Mouse (Mus musculus) stomach, postnatal 0 days (tissue): Measurements from ENCODE around the gene Btbd9. TPM values are rescaled to one million over a fixed set of nuclear protein-coding genes. Genes with fewer than 3 reads are reported as not detected.
"Not testable (repeated sequence)": the region's sequence is repeated elsewhere in the genome, so short reads cannot be mapped to it uniquely, and the experiment has no call there.

Experiments used
- ATAC-seq: fragments of 200-750 bp; cut with Nextera tagmentation; 2 replicates; pipeline ENCODE4 v1.8.0; 2017; ENCODE audit not compliant: low FRiP score, low TSS enrichment
- DNase-seq: peaks from one replicate; pipeline ENCODE4 v3.0.0-alpha.2; 2016; ENCODE audit warnings: low spot score
- H3K27ac ChIP-seq: fragments of 300-500 bp; sonication (generic); replicated peaks from 2 replicates; pipeline ENCODE4 v1.5.1; 2014; ENCODE audit warnings: mild to moderate bottlenecking, control low read depth
- H3K27me3 ChIP-seq: fragments of 300-500 bp; sonication (generic); 2 replicates; pipeline ENCODE4 v1.6.1; 2014; ENCODE audit warnings: low read length; ENCODE audit not compliant: control insufficient read depth, insufficient read depth
- H3K36me3 ChIP-seq: fragments of 300-500 bp; sonication (generic); 2 replicates; pipeline ENCODE4 v1.6.1; 2014; ENCODE audit warnings: low read length, mixed read lengths; ENCODE audit not compliant: control insufficient read depth, insufficient read depth
- H3K4me1 ChIP-seq: fragments of 300-500 bp; sonication (generic); replicated peaks from 2 replicates; pipeline ENCODE4 v1.6.1; 2014; ENCODE audit warnings: antibody characterized with exemption; ENCODE audit not compliant: control insufficient read depth, insufficient read depth
- H3K4me2 ChIP-seq: fragments of 300-500 bp; sonication (generic); replicated peaks from 2 replicates; pipeline ENCODE4 v1.6.1; 2014; ENCODE audit warnings: low read depth, mild to moderate bottlenecking, control low read depth, moderate library complexity
- H3K4me3 ChIP-seq: fragments of 300-500 bp; sonication (generic); 2 replicates; pipeline ENCODE4 v1.5.1; 2014; ENCODE audit warnings: low read depth, low read length, control low read depth
- H3K9ac ChIP-seq: fragments of 300-500 bp; sonication (generic); 2 replicates; pipeline ENCODE4 v1.6.1; 2014; ENCODE audit warnings: mild to moderate bottlenecking, low read length, control low read depth, mixed read lengths
- H3K9me3 ChIP-seq: fragments of 300-500 bp; sonication (generic); 2 replicates; pipeline ENCODE4 v1.6.1; 2016; ENCODE audit warnings: low read length; ENCODE audit not compliant: control insufficient read depth
- CTCF ChIP-seq: IDR thresholded peaks from 2 replicates; pipeline ENCODE4 v1.5.1; 2016; ENCODE audit warnings: antibody characterized with exemption, low read depth, mild to moderate bottlenecking, moderate library complexity
- EP300 ChIP-seq: optimal IDR thresholded peaks from 2 replicates; pipeline ENCODE3; 2016; ENCODE audit warnings: antibody characterized with exemption
- WGBS: fragments of 180-500 bp; shearing (Covaris S2); extraction: QIAGEN DNeasy Blood & Tissue Kit; methylation state at CpG from one replicate; pipeline ENCODE4 v1.1.7; 2014; 5-methylcytosine and 5-hydroxymethylcytosine counted together
- polyA plus RNA-seq: library from polyadenylated mRNA; unstranded; fragments of >200 nt; fragmentation: Nextera tagmentation; extraction: Ambion mirVana; gene quantifications from 2 replicates; pipeline ENCODE4 v1.2.1, GENCODE M21; 2015

Gene Btbd9
- polyA plus RNA-seq, 1 experiment from 2014 or later, result 34.6 TPM

DNA sequence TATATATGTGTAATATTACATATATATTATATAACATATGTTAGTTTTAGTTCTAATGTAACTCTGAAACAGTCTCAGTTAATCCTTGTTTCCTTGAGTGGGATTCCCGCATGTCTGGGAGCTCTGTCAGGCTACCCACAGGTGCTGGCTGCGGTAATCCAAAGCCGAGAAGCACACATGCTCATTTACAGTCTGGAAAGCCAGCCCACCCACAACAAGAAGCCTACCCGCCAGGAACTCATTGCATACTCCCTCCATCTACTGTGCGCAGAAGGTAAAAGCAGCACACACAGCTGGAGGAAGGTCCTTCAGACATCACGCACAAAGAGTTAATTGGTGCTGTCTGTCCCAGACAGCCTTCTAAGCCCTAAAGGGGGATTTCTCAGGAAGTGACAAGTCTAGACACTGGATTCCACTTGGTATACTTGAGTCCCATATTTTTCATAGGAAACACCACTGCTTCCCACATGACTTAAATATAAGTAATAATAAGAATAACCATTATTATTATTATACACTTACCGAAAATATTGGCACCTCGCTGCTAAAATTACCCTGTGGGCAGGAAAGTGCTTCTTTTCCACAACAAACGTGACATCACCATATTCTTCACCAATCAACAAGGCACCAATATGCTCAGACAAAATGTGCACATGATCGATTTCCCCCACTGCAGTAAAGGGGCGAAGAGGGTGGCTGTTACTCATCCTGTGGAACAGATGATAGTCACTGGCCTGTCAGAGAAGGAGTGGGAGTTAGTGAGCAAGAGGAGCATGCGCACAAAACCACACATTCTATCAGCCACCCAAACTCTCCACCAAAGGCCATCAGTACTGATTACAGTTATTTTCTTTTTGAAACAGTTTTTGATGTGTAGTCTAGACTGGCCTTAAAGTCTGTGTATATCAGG lies 46.4 kb downstream of the Btbd9 start:
- no peak for TF ChIP-seq EP300
- no peak for TF ChIP-seq CTCF
- 74% methylated on average over 12 of the region's 12 CpGs for WGBS

GRCm38 (mm10) chr17:30525405-30526295 lies 50.6 kb downstream of the Btbd9 start:
- Histone ChIP-seq H3K27ac (no peak overlapping the region), H3K9me3 (no peaks in the 10 kb centered on the region), H3K9ac (no peak overlapping the region), H3K36me3 (0 out of 2 replicates have a peak, but pooled peaks cover 2% of the 10 kb centered on the region), H3K27me3 (no peaks in the 10 kb centered on the region), H3K4me3 (no peak overlapping the region), H3K4me2 (no peak overlapping the region), H3K4me1 (no peaks in the 10 kb centered on the region)
- DNase-seq (no peak), ATAC-seq (no peak; the same call in 1 of the 2 replicates)
- WGBS, result 35% methylated on average over 6 of the region's 6 CpGs
- TF ChIP-seq EP300, result no peak
- no peak for TF ChIP-seq CTCF

More for the DNA sequence above, 46.4 kb downstream of the Btbd9 start:
- Histone ChIP-seq H3K4me2 (no peak overlapping the region), H3K4me3 (no peak overlapping the region), H3K9me3 (no peaks in the 10 kb centered on the region), H3K27ac (no peak overlapping the region), H3K9ac (no peak overlapping the region), H3K4me1 (no peaks in the 10 kb centered on the region), H3K27me3 (no peaks in the 10 kb centered on the region), H3K36me3 (no peaks in the 10 kb centered on the region)
- DNase-seq (no peak), ATAC-seq (no peak)

- no peak for ATAC-seq
Measured at GRCm38 (mm10) chr17:30524451-30524850, 51.8 kb downstream of the Btbd9 start.

GRCm38 (mm10) chr17:30523783-30524182 lies 52.5 kb downstream of the Btbd9 start:
- ATAC-seq (no peak), DNase-seq (no peak)
- Histone ChIP-seq H3K9ac (no peak overlapping the region), H3K27me3 (no peaks in the 10 kb centered on the region), H3K27ac (no peak overlapping the region), H3K4me1 (no peaks in the 10 kb centered on the region), H3K36me3 (0 out of 2 replicates have a peak, but pooled peaks cover 2% of the 10 kb centered on the region), H3K9me3 (no peaks in the 10 kb centered on the region), H3K4me2 (no peak overlapping the region), H3K4me3 (no peak overlapping the region)
- 77% methylated on average over 2 of the region's 2 CpGs for WGBS
- TF ChIP-seq EP300 (no peak), CTCF (no peak)

More at GRCm38 (mm10) chr17:30524451-30524850, 51.8 kb downstream of the Btbd9 start:
- Histone ChIP-seq H3K9ac (no peak overlapping the region), H3K4me3 (no peak overlapping the region), H3K9me3 (no peaks in the 10 kb centered on the region), H3K4me2 (no peak overlapping the region), H3K36me3 (0 out of 2 replicates have a peak, but pooled peaks cover 2% of the 10 kb centered on the region), H3K27ac (no peak overlapping the region), H3K27me3 (no peaks in the 10 kb centered on the region), H3K4me1 (no peaks in the 10 kb centered on the region)
- no peak for DNase-seq
- WGBS, result 84% methylated on average over 7 of the region's 7 CpGs
- TF ChIP-seq CTCF (no peak), EP300 (no peak)

DNA sequence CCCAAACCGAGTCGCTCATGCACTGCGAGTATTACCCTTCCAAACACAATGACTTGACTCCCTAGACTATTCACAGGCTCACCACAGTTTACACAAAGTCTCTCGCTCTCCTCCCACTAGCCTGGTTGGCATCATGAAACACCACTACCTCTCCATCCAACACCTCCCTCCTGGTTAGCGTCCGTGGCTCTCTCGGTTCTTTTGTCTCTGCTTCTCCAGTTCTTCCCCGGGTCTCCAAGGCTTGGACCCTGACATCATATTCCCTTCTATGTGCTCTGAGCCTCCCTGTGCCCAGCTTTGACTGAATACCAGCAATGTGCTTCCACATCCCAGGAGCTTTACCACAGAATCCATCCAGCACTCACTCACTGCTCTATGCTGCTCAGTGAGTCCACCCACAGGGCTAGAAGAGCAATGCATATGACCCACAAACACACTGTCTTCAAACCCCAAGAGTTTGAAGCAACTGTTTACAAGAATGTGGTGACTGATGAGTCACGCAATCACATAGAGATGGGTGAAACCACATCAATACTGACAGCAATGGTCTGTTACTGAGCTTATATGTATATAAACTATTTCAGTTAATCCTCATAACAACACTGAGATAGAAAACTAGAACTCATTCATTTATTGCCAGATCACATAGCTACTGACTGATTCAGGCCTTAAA lies 53.7 kb downstream of the Btbd9 start:
- TF ChIP-seq EP300 (no peak), CTCF (no peak)
- Histone ChIP-seq H3K27me3 (no peaks in the 10 kb centered on the region), H3K36me3 (0 out of 2 replicates have a peak, but pooled peaks cover 2% of the 10 kb centered on the region), H3K4me1 (no peaks in the 10 kb centered on the region), H3K9me3 (no peaks in the 10 kb centered on the region), H3K4me2 (no peak overlapping the region), H3K9ac (no peak overlapping the region), H3K27ac (no peak overlapping the region), H3K4me3 (no peak overlapping the region)
- 90% methylated on average over 9 of the region's 9 CpGs for WGBS
- ATAC-seq (no peak), DNase-seq (no peak)

- not testable (repeated sequence) for H3K9ac ChIP-seq, H3K27me3 ChIP-seq, H3K4me3 ChIP-seq, H3K4me1 ChIP-seq, H3K9me3 ChIP-seq, H3K4me2 ChIP-seq, ATAC-seq, H3K36me3 ChIP-seq, H3K27ac ChIP-seq, DNase-seq
- WGBS, result 74% methylated on average over 2 of the region's 2 CpGs
Measured at GRCm38 (mm10) chr17:30519172-30519512, 57.1 kb downstream of the Btbd9 start.
